Mouse (Mus musculus): Measurements from ENCODE around the gene Ice2.

GRCm38 (mm10) chr9:69394234-69394633 lies 3.5 kb upstream of the Ice2 start:
- TF ChIP-seq POLR2A (IDR thresholded peaks at IDR 0.05; ENCODE audit: borderline replicate concordance, insufficient read depth, low read length) (no peak), CTCF (IDR thresholded peaks at IDR 0.05; ENCODE audit: borderline replicate concordance, insufficient read depth, low read depth, low read length) (no peak)
